Mouse (Mus musculus): Measurements from ENCODE around the gene Acox1. TPM values are rescaled to one million over a fixed set of nuclear protein-coding genes. Genes with fewer than 3 reads are reported as not detected.

Gene Acox1
- total and polyA plus RNA-seq, 3 experiments: 17.1 to 21.0 (median 20.4) TPM

GRCm38 (mm10) chr11:116167232-116167631, 31.6 kb downstream of the Acox1 start:
- peak overlapping the region; percentile 71 for H3K9ac ChIP-seq (ENCODE audit: insufficient read depth, low read depth)
- no peaks in the 10 kb centered on the region for H3K27me3 ChIP-seq (replicated peaks)
- dilution Hi-C loops (cut with MboI; ENCODE audit: extremely low pct_ligation_motif_present, extremely low pct_unique_long_range_greater_than_20kb, low sequenced_read_pairs): no loop called here
- peaks cover 18 to 51% of the 10 kb centered on the region in 2 experiments for H3K36me3 ChIP-seq (replicated peaks in 1 of 2; ENCODE audit: control insufficient read depth in 1 of 2, insufficient read depth in 1 of 2, low read length in 1 of 2)
- H3K4me2 ChIP-seq (ENCODE audit: insufficient read depth, low read depth, poor library complexity, severe bottlenecking): peak overlapping the region; percentile 85
- in situ Hi-C loops (cut with MboI; ENCODE audit: low pct_ligation_motif_present, low pct_unique_long_range_greater_than_20kb, low sequenced_read_pairs): no loop called here
- H3K4me3 ChIP-seq (replicated peaks in 1 of 3; ENCODE audit: low read depth in 2 of 3, low read length in 2 of 3, poor library complexity in 1 of 3): peak overlapping the region; percentile 67 to 75 (median 67)
- no peak overlapping the region for H3K27ac ChIP-seq (ENCODE audit: insufficient read depth, low read depth)
- no peak for DNase-seq (ENCODE audit: extremely low read depth)
- H3K4me1 ChIP-seq (ENCODE audit: control insufficient read depth in 1 of 2, insufficient read depth in 2 of 2): peaks cover 0 to 29% of the 10 kb centered on the region in 2 experiments; a peak in 3 of 4 replicates
- H3K9me3 ChIP-seq (replicated peaks; ENCODE audit: low read length): no peaks in the 10 kb centered on the region
- TF ChIP-seq MAX (IDR thresholded peaks at IDR 0.05; ENCODE audit: low read length) (no peak), MYC (IDR thresholded peaks at IDR 0.05; ENCODE audit: low read depth, low read length) (0 out of 2 replicates have a peak, but pooled peaks have one; percentile 31), BHLHE40 (IDR thresholded peaks at IDR 0.05; ENCODE audit: low read depth, low read length) (peak; percentile 78)
- peaks cover 6% of the 10 kb centered on the region; the same call in 1 of the 2 replicates for H3K79me2 ChIP-seq (replicated peaks; ENCODE audit: control insufficient read depth, extremely low read depth, insufficient read depth, poor library complexity, severe bottlenecking)

GRCm38 (mm10) chr11:116163002-116163401, 35.8 kb downstream of the Acox1 start:
- in situ Hi-C loops (cut with MboI; ENCODE audit: low pct_ligation_motif_present, low pct_unique_long_range_greater_than_20kb, low sequenced_read_pairs): no loop called here
- peaks cover 42 to 78% of the 10 kb centered on the region in 2 experiments for H3K36me3 ChIP-seq (replicated peaks in 1 of 2; ENCODE audit: control insufficient read depth in 1 of 2, insufficient read depth in 1 of 2, low read length in 1 of 2)

GRCm38 (mm10) chr11:116162146-116162545, 36.7 kb downstream of the Acox1 start:
- Histone ChIP-seq H3K4me2 (ENCODE audit: insufficient read depth, low read depth, poor library complexity, severe bottlenecking) (no peak overlapping the region), H3K27me3 (replicated peaks) (no peaks in the 10 kb centered on the region), H3K4me3 (replicated peaks in 1 of 3; ENCODE audit: low read depth in 2 of 3, low read length in 2 of 3, poor library complexity in 1 of 3) (no peak overlapping the region), H3K9ac (ENCODE audit: insufficient read depth, low read depth) (no peak overlapping the region), H3K36me3 (replicated peaks in 1 of 2; ENCODE audit: control insufficient read depth in 1 of 2, insufficient read depth in 1 of 2, low read length in 1 of 2) (peaks cover 48 to 87% of the 10 kb centered on the region in 2 experiments), H3K4me1 (ENCODE audit: control insufficient read depth in 1 of 2, insufficient read depth in 2 of 2) (peaks cover 0 to 8% of the 10 kb centered on the region in 2 experiments; a peak in 2 of 4 replicates), H3K79me2 (replicated peaks; ENCODE audit: control insufficient read depth, extremely low read depth, insufficient read depth, poor library complexity, severe bottlenecking) (peaks cover under 1% of the 10 kb centered on the region; the same call in 1 of the 2 replicates), H3K27ac (ENCODE audit: insufficient read depth, low read depth) (no peak overlapping the region), H3K9me3 (replicated peaks; ENCODE audit: low read length) (no peaks in the 10 kb centered on the region)
- DNase-seq (ENCODE audit: extremely low read depth): no peak
- TF ChIP-seq RAD21 (IDR thresholded peaks at IDR 0.05; ENCODE audit: low read depth, low read length) (no peak), SMC3 (IDR thresholded peaks at IDR 0.05; ENCODE audit: low read depth, low read length) (no peak), UBTF (IDR thresholded peaks at IDR 0.05; ENCODE audit: low read depth, low read length) (no peak)
- in situ Hi-C loops (cut with MboI; ENCODE audit: low pct_ligation_motif_present, low pct_unique_long_range_greater_than_20kb, low sequenced_read_pairs): no loop called here
- dilution Hi-C loops (cut with MboI; ENCODE audit: extremely low pct_ligation_motif_present, extremely low pct_unique_long_range_greater_than_20kb, low sequenced_read_pairs): no loop called here

More at GRCm38 (mm10) chr11:116163002-116163401, 35.8 kb downstream of the Acox1 start:
- H3K79me2 ChIP-seq (replicated peaks; ENCODE audit: control insufficient read depth, extremely low read depth, insufficient read depth, poor library complexity, severe bottlenecking): peaks cover 6% of the 10 kb centered on the region; the same call in 1 of the 2 replicates
- dilution Hi-C loops (cut with MboI; ENCODE audit: extremely low pct_ligation_motif_present, extremely low pct_unique_long_range_greater_than_20kb, low sequenced_read_pairs): no loop called here
- no peaks in the 10 kb centered on the region for H3K9me3 ChIP-seq (replicated peaks; ENCODE audit: low read length)
- H3K4me2 ChIP-seq (ENCODE audit: insufficient read depth, low read depth, poor library complexity, severe bottlenecking): no peak overlapping the region
- H3K27me3 ChIP-seq (replicated peaks): no peaks in the 10 kb centered on the region
- H3K4me1 ChIP-seq (ENCODE audit: control insufficient read depth in 1 of 2, insufficient read depth in 2 of 2): peaks cover 0 to 12% of the 10 kb centered on the region in 2 experiments; a peak in 2 of 4 replicates
- no peak overlapping the region for H3K9ac ChIP-seq (ENCODE audit: insufficient read depth, low read depth)
- no peak overlapping the region for H3K4me3 ChIP-seq (replicated peaks in 1 of 3; ENCODE audit: low read depth in 2 of 3, low read length in 2 of 3, poor library complexity in 1 of 3)
- H3K27ac ChIP-seq (ENCODE audit: insufficient read depth, low read depth): no peak overlapping the region
- no peak for TF ChIP-seq ZC3H11A (IDR thresholded peaks at IDR 0.05; ENCODE audit: low read depth, low read length)
- TF ChIP-seq NELFE (IDR thresholded peaks at IDR 0.05; ENCODE audit: low read depth, low read length): no peak
- DNase-seq (ENCODE audit: extremely low read depth): no peak
